Mouse (Mus musculus) cortical plate, adult 2 months (tissue): Measurements from ENCODE around the gene Cse1l.

Experiments used
- CTCF ChIP-seq: fragments of 200-500 bp; IDR thresholded peaks from 2 replicates; pipeline ENCODE4 v1.5.1; 2011; ENCODE audit warnings: mild to moderate bottlenecking, control low read depth, low read length; ENCODE audit not compliant: insufficient read depth; ENCODE audit errors: extremely low read depth
- POLR2A ChIP-seq: fragments of 200-500 bp; IDR thresholded peaks from 2 replicates; pipeline ENCODE4 v1.6.1; 2011; ENCODE audit warnings: mild to moderate bottlenecking, low read length, control low read depth; ENCODE audit not compliant: insufficient read depth; ENCODE audit errors: extremely low read depth

DNA sequence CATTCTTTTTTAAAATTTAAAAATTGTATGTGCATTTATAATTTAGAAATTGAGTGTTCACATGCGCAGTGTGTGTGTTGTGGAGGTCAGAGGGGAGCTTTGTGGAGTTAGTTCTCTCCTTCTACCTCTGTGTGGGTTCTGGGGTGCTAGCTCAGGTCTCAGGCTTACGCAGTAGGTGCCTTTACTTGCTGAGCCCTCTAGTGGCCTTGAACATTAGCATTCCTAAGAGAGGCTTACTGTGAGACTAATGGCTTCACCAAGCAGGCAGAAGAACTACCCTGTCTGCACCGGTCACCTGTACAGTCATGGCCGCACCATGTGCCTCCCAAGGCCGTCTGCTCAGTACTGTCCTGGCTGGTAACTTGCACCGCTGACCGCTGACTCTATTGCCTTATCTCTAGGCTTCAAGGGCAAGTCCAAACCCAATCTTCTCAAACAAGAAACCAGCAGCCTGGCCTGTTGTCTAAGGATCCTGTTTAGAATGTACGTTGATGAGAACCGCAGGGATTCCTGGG, 14.4 kb upstream of the Cse1l start:
- no peak for TF ChIP-seq POLR2A
- no peak for TF ChIP-seq CTCF
